Mouse (Mus musculus) MEL (cell line): ENCODE results near the gene Snrpc.

ENCODE experiments used
- CTCF ChIP-seq, 3 experiments: IDR thresholded peaks in 2 of 3; conservative IDR thresholded peaks in 1 of 3; 2 replicates each; pipeline ENCODE4 v1.5.1; 2011 to 2012; ENCODE audit warnings: low read length in 3 of 3, low read depth in 2 of 3, mild to moderate bottlenecking in 2 of 3, improper control_type of control experiment in 1 of 3, inconsistent platforms in 1 of 3, mixed read lengths in 1 of 3, moderate library complexity in 1 of 3; ENCODE audit not compliant: control insufficient read depth in 1 of 3, insufficient read depth in 1 of 3, poor library complexity in 1 of 3, severe bottlenecking in 1 of 3
- EP300 ChIP-seq, 2 experiments: IDR thresholded peaks; 2 replicates each; pipeline ENCODE4 v1.6.1; 2011; ENCODE audit warnings: improper control_type of control experiment in 2 of 2, low read length in 2 of 2, low read depth in 1 of 2, mild to moderate bottlenecking in 1 of 2
- ETS1 ChIP-seq: IDR thresholded peaks from 2 replicates; pipeline ENCODE4 v1.6.1; 2012; ENCODE audit warnings: low read depth, mild to moderate bottlenecking, inconsistent platforms, low read length, improper control_type of control experiment, moderate library complexity
- KAT2A ChIP-seq: conservative IDR thresholded peaks from 2 replicates; pipeline ENCODE4 v1.6.1; 2012; ENCODE audit warnings: low read depth, low read length, improper control_type of control experiment, inconsistent platforms
- MXI1 ChIP-seq: IDR thresholded peaks from 2 replicates; pipeline ENCODE4 v1.6.1; 2011; ENCODE audit warnings: mild to moderate bottlenecking, low read depth, low read length, improper control_type of control experiment
- MYC ChIP-seq: IDR thresholded peaks from 2 replicates; pipeline ENCODE4 v1.6.1; 2011; ENCODE audit warnings: low read depth, mild to moderate bottlenecking, low read length, improper control_type of control experiment, moderate library complexity
- TBP ChIP-seq: IDR thresholded peaks from 2 replicates; pipeline ENCODE4 v1.8.0; 2011; ENCODE audit warnings: low read depth, low read length, improper control_type of control experiment
- UBTF ChIP-seq: IDR thresholded peaks from 2 replicates; pipeline ENCODE4 v1.6.1; 2012; ENCODE audit warnings: low read depth, mild to moderate bottlenecking, inconsistent platforms, low read length, improper control_type of control experiment, moderate library complexity, borderline replicate concordance; ENCODE audit not compliant: insufficient read depth
- USF2 ChIP-seq, 2 experiments: IDR thresholded peaks; 2 replicates each; pipeline ENCODE4 v1.6.1; 2011 to 2012; ENCODE audit warnings: improper control_type of control experiment in 2 of 2, low read length in 2 of 2, borderline replicate concordance in 1 of 2, inconsistent platforms in 1 of 2, low read depth in 1 of 2, mild to moderate bottlenecking in 1 of 2; ENCODE audit not compliant: insufficient read depth in 1 of 2

- TF ChIP-seq ETS1, result no peak
- TF ChIP-seq CTCF (IDR thresholded peaks at IDR 0.05 in 2 of 3, conservative IDR thresholded peaks at IDR 0.05 in 1 of 3; ENCODE audit: control insufficient read depth in 1 of 3, insufficient read depth in 1 of 3, low read depth in 2 of 3, low read length in 3 of 3, poor library complexity in 1 of 3, severe bottlenecking in 1 of 3), result no peak
- no peak; the same call in none of the 2 replicates for TF ChIP-seq MXI1
- no peak for TF ChIP-seq USF2 (IDR thresholded peaks at IDR 0.05; ENCODE audit: borderline replicate concordance in 1 of 2, insufficient read depth in 1 of 2, low read depth in 1 of 2, low read length in 2 of 2)
- TF ChIP-seq TBP, result no peak
- TF ChIP-seq EP300 (IDR thresholded peaks at IDR 0.05; ENCODE audit: low read depth in 1 of 2, low read length in 2 of 2), result no peak
- no peak for TF ChIP-seq KAT2A
- no peak for TF ChIP-seq UBTF
- TF ChIP-seq MYC, result no peak; the same call in none of the 2 replicates
These were observed 19.1 kb downstream of the Snrpc start for GRCm38 (mm10) chr17:27856798-27857648.
